Mouse (Mus musculus): Measurements from ENCODE around the gene Dnm3. TPM values are rescaled to one million over a fixed set of nuclear protein-coding genes. Genes with fewer than 3 reads are reported as not detected.

The Dnm3 gene
- polyA plus RNA-seq, 1 experiment from 2014 or later, result 1.1 TPM

GRCm38 (mm10) chr1:162083886-162084478 is 393.9 kb downstream of the Dnm3 start:
- Histone ChIP-seq H3K4me1 (no peaks in the 10 kb centered on the region), H3K36me3 (no peaks in the 10 kb centered on the region), H3K27me3 (replicated peaks) (no peaks in the 10 kb centered on the region), H3K9me3 (replicated peaks) (no peaks in the 10 kb centered on the region), H3K4me3 (no peak overlapping the region), H3K4me2 (no peak overlapping the region), H3K9ac (no peak overlapping the region), H3K27ac (no peak overlapping the region)
- WGBS (ENCODE audit: insufficient replicate concordance), result 64% methylated on average over 9 of the region's 9 CpGs
- ATAC-seq, result no peak

DNA sequence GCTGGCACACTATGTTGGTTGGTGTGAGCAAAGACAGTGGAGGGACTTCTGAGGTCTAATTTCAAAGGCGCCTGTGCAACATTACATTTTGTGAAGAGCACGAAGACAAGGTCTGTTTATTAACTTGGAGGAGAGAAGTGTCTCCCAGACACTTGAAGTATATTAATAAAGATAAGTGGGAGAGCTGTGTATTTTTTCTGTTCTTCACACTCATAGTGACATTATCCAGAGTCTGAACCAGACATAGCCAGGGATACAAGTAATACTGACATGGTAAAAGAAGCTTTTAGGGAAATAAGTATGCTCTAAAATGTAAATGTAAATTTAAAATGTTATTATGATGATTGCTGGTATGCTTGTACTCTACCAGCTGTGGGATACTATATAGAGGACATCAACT is 394.5 kb downstream of the Dnm3 start:
- no peak overlapping the region for H3K27ac ChIP-seq
- 61% methylated on average over 2 of the region's 2 CpGs for WGBS (ENCODE audit: insufficient replicate concordance)

DNA sequence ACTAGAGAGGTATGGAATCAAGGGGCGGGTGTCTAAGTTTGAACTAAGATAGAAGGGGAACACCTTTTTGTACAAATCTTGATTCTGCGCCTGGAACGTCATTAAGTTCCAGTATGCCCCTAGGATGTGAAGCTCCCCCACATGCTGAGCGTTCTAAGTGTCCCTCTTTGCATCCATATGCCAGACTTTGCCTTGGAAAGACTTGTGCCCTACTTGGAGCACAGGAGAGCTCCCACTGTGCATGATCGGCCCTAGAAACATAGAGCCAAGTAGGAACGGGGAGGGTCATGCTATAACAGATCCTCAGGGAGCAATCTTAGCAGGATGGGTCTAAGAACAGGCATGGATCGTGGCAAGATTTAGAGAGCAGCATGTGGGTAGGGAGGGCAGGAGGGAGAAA is 395.1 kb downstream of the Dnm3 start:
- Histone ChIP-seq H3K4me3 (no peak overlapping the region), H3K9me3 (replicated peaks) (no peaks in the 10 kb centered on the region), H3K4me2 (no peak overlapping the region), H3K36me3 (no peaks in the 10 kb centered on the region), H3K9ac (no peak overlapping the region), H3K27ac (no peak overlapping the region), H3K4me1 (no peaks in the 10 kb centered on the region), H3K27me3 (replicated peaks) (no peaks in the 10 kb centered on the region)
- WGBS (ENCODE audit: insufficient replicate concordance), result 64% methylated on average over 7 of the region's 7 CpGs
- ATAC-seq, result no peak

More for the DNA sequence above, 394.5 kb downstream of the Dnm3 start:
- no peaks in the 10 kb centered on the region for H3K4me1 ChIP-seq
- no peak overlapping the region for H3K4me2 ChIP-seq
- ATAC-seq, result no peak
- no peaks in the 10 kb centered on the region for H3K36me3 ChIP-seq
- H3K4me3 ChIP-seq, result no peak overlapping the region
- no peaks in the 10 kb centered on the region for H3K27me3 ChIP-seq (replicated peaks)
- no peaks in the 10 kb centered on the region for H3K9me3 ChIP-seq (replicated peaks)
- no peak overlapping the region for H3K9ac ChIP-seq

DNA sequence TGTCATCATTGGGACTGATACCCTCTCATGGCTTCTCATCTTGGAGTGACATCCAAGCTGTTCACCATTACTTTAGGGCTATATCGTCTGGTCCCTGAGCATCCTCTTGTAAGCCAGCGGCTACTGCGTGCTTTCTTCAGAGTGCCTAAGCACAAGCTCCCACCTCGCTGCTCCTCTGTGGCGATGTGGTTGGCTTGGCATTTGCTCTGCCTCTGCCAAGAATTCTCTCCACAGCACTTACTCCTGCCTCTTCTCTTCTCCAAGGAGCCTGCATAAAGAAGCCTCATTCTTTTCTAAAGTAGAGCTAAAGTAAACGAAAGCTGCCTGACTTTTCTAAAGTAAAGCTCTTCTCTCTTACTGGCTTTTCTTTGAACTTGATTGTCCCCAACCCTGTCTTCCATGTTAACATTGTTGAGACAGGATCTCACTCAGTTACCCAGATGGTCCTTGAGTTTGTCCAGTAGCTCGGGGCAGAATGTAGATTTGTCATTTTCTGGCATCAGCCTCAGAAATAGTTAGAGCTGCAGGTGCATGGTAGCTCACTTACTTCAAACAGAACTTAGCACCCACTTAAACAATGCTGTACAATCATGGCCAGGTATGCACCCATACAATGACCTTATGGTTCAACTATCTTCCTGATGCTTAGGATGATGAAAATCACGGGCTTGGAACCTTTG is 396.0 kb downstream of the Dnm3 start:
- Histone ChIP-seq H3K9me3 (replicated peaks) (no peaks in the 10 kb centered on the region), H3K36me3 (no peaks in the 10 kb centered on the region), H3K4me1 (no peaks in the 10 kb centered on the region), H3K27me3 (replicated peaks) (no peaks in the 10 kb centered on the region), H3K9ac (no peak overlapping the region), H3K4me3 (no peak overlapping the region), H3K4me2 (no peak overlapping the region), H3K27ac (no peak overlapping the region)
- no peak for ATAC-seq
- 70% methylated on average over 8 of the region's 8 CpGs for WGBS (ENCODE audit: insufficient replicate concordance)

GRCm38 (mm10) chr1:162079989-162080388 is 397.8 kb downstream of the Dnm3 start:
- ATAC-seq, result no peak
- Histone ChIP-seq H3K27ac (no peak overlapping the region), H3K4me2 (no peak overlapping the region), H3K27me3 (replicated peaks) (no peaks in the 10 kb centered on the region), H3K9ac (no peak overlapping the region), H3K36me3 (no peaks in the 10 kb centered on the region), H3K4me3 (no peak overlapping the region), H3K4me1 (no peaks in the 10 kb centered on the region), H3K9me3 (replicated peaks) (no peaks in the 10 kb centered on the region)
- 76% methylated on average over 7 of the region's 7 CpGs for WGBS (ENCODE audit: insufficient replicate concordance)

GRCm38 (mm10) chr1:162077454-162077853 is 400.4 kb downstream of the Dnm3 start:
- H3K27ac ChIP-seq, result no peak overlapping the region
- 81% methylated on average over 6 of the region's 6 CpGs for WGBS (ENCODE audit: insufficient replicate concordance)
- no peak overlapping the region for H3K4me2 ChIP-seq

DNA sequence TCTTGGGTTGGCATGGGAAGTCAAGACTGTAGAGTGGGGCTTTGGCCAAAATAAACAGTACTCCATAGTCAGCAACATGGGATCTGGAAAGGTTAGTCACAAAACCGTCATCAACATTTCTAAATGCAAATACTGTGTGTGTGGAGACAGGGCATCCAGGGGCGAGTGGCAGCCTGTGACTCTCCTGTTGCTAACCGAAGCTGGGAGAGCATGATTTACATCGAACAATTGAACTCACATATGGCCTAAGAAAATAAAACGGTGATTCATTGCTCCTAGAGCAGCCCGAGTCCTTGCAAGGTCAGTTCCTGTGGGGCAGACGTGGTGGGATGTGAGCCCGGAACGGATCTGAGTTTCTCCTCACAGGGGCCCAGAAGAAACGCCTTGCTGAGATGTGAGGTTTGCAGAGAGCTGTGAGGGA is 401.2 kb downstream of the Dnm3 start:
- H3K27me3 ChIP-seq (replicated peaks), result no peaks in the 10 kb centered on the region
- no peak overlapping the region for H3K4me2 ChIP-seq
- ATAC-seq, result no peak
- no peak overlapping the region for H3K4me3 ChIP-seq
- no peak overlapping the region for H3K27ac ChIP-seq
- no peaks in the 10 kb centered on the region for H3K4me1 ChIP-seq
- WGBS (ENCODE audit: insufficient replicate concordance), result 55% methylated on average over 10 of the region's 10 CpGs
- no peaks in the 10 kb centered on the region for H3K36me3 ChIP-seq
- no peak overlapping the region for H3K9ac ChIP-seq
- H3K9me3 ChIP-seq (replicated peaks), result no peaks in the 10 kb centered on the region

More at GRCm38 (mm10) chr1:162077454-162077853, 400.4 kb downstream of the Dnm3 start:
- no peaks in the 10 kb centered on the region for H3K9me3 ChIP-seq (replicated peaks)
- no peak overlapping the region for H3K4me3 ChIP-seq
- no peaks in the 10 kb centered on the region for H3K36me3 ChIP-seq
- H3K9ac ChIP-seq, result no peak overlapping the region
- no peaks in the 10 kb centered on the region for H3K4me1 ChIP-seq
- no peak for ATAC-seq
- no peaks in the 10 kb centered on the region for H3K27me3 ChIP-seq (replicated peaks)

GRCm38 (mm10) chr1:162075831-162076230 is 402.0 kb downstream of the Dnm3 start:
- Histone ChIP-seq H3K9ac (no peak overlapping the region), H3K4me3 (no peak overlapping the region), H3K9me3 (replicated peaks) (no peaks in the 10 kb centered on the region), H3K36me3 (no peaks in the 10 kb centered on the region), H3K27ac (no peak overlapping the region), H3K4me1 (no peaks in the 10 kb centered on the region), H3K27me3 (replicated peaks) (no peaks in the 10 kb centered on the region), H3K4me2 (no peak overlapping the region)
- WGBS (ENCODE audit: insufficient replicate concordance), result 76% methylated on average over 10 of the region's 10 CpGs
- ATAC-seq, result no peak

- Histone ChIP-seq H3K9me3 (replicated peaks) (no peaks in the 10 kb centered on the region), H3K4me3 (no peak overlapping the region), H3K4me2 (no peak overlapping the region), H3K4me1 (no peaks in the 10 kb centered on the region), H3K36me3 (no peaks in the 10 kb centered on the region), H3K9ac (no peak overlapping the region), H3K27me3 (replicated peaks) (no peaks in the 10 kb centered on the region), H3K27ac (no peak overlapping the region)
- no peak for ATAC-seq
- WGBS (ENCODE audit: insufficient replicate concordance), result 61% methylated on average over 4 of the region's 4 CpGs
Observed at GRCm38 (mm10) chr1:162075416-162075815, 402.4 kb downstream of the Dnm3 start.

- no peaks in the 10 kb centered on the region for H3K9me3 ChIP-seq (replicated peaks)
- no peak overlapping the region for H3K27ac ChIP-seq
- H3K36me3 ChIP-seq, result no peaks in the 10 kb centered on the region
- no peak for ATAC-seq
- no peak overlapping the region for H3K4me3 ChIP-seq
- no peaks in the 10 kb centered on the region for H3K4me1 ChIP-seq
- no peaks in the 10 kb centered on the region for H3K27me3 ChIP-seq (replicated peaks)
- no peak overlapping the region for H3K4me2 ChIP-seq
- no peak overlapping the region for H3K9ac ChIP-seq
- 77% methylated on average over 17 of the region's 17 CpGs for WGBS (ENCODE audit: insufficient replicate concordance)
Observed at GRCm38 (mm10) chr1:162074626-162075410, 403.0 kb downstream of the Dnm3 start.

DNA sequence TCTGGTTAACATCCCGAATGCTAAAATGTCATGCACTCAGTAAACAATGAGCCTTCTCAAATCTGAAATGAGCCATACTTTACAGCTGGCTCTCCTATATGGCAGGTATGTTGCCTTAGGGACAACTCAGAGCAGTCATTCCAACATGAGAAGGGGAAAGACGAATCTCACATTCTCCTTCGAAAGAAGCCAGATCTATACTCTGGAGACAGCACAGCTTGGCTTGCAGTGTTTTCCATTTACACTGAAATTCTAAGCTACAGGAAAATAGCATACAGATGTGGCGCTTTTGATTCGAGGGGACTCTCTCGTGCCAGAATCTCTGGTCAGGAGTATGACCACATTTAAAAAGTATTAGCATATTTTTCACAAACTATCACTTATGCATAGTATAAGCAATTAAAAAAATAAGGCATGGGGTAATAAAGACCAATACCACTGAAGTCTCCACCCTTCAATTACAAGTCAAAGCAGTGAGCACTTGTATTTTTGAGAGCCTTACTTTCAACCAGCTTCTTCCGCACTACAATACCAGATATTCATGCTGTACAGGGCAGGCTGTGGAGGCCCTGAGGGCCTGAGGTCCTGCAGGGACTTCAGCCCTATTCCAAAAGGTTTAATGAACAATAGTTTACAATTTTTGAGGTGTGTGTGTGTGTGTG is 404.8 kb downstream of the Dnm3 start:
- H3K27me3 ChIP-seq (replicated peaks), result no peaks in the 10 kb centered on the region
- WGBS (ENCODE audit: insufficient replicate concordance), result 69% methylated on average over 7 of the region's 7 CpGs
- H3K4me1 ChIP-seq, result no peaks in the 10 kb centered on the region
- no peaks in the 10 kb centered on the region for H3K36me3 ChIP-seq
- no peak overlapping the region for H3K4me2 ChIP-seq
- H3K9me3 ChIP-seq (replicated peaks), result no peaks in the 10 kb centered on the region
- ATAC-seq, result no peak
- no peak overlapping the region for H3K4me3 ChIP-seq
- H3K27ac ChIP-seq, result no peak overlapping the region
- H3K9ac ChIP-seq, result no peak overlapping the region

DNA sequence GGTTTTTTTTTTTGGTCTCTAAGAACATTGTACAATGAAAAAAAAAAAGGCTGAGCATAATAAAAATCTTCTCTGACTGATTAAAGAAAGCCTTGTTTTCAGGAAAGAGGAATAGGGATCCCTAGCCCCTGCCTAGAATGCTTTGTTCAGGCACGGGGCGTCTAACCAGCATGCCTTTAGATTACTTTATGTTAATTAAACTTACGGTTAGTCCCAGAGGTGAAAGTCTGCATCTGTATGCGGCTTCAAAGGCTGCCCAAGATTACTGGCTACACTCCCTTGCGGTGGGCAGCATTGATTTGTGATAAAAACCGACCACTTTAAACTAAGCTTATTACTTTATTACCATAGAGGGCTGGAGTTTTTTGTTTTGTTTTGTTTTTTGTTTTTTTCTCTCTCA is 424.2 kb downstream of the Dnm3 start:
- WGBS (ENCODE audit: insufficient replicate concordance), result 57% methylated on average over 6 of the region's 6 CpGs
- no peak for ATAC-seq
- Histone ChIP-seq H3K4me1 (no peaks in the 10 kb centered on the region), H3K27ac (no peak overlapping the region), H3K4me2 (no peak overlapping the region), H3K4me3 (no peak overlapping the region), H3K9ac (no peak overlapping the region), H3K36me3 (no peaks in the 10 kb centered on the region), H3K9me3 (replicated peaks) (no peaks in the 10 kb centered on the region), H3K27me3 (replicated peaks) (no peaks in the 10 kb centered on the region)
